ENCODE assay signal across 8 mouse cellular contexts in genomic region chr10:62111207-62111576, GRCm38 (mm10). TPM values are rescaled to one million over a fixed set of nuclear protein-coding genes. Genes with fewer than 3 reads are reported as not detected.
DNase-seq lines count a peak whose midpoint lies in the region; ATAC-seq and TF ChIP-seq lines count a peak whose summit lies in the region.

No protein-coding gene starts in this region.

- no peaks in the 10 kb centered on the region for H3K9me3 ChIP-seq in heart, embryonic 14.5 days (ENCODE audit: control insufficient read depth, low read length)
- no peaks in the 10 kb centered on the region for H3K9me3 ChIP-seq in ES-Bruce4 (replicated peaks; ENCODE audit: control insufficient read depth, insufficient read depth, low read length, poor library complexity, severe bottlenecking)
- H3K9me3 ChIP-seq in limb, embryonic 15.5 days = no peaks in the 10 kb centered on the region

- no peak overlapping the region for H3K27ac ChIP-seq in heart, embryonic 14.5 days (replicated peaks in 1 of 2; ENCODE audit: control insufficient read depth in 1 of 2, insufficient read depth in 1 of 2, low read depth in 2 of 2, low read length in 2 of 2)
- no peak overlapping the region for H3K27ac ChIP-seq in ES-Bruce4 (ENCODE audit: insufficient read depth, low read length)
- H3K27ac ChIP-seq in embryonic fibroblast, embryonic 13.5 days (ENCODE audit: insufficient read depth, low read length) = no peak overlapping the region
- H3K27ac ChIP-seq in limb, embryonic 15.5 days = no peak overlapping the region

- 45% methylated on average over 6 of the region's 6 CpGs for WGBS in heart, embryonic 14.5 days
- 40% methylated on average over 6 of the region's 6 CpGs for WGBS in limb, embryonic 15.5 days

- peak overlapping the region; percentile 54 to 62; a peak in 2 of 4 replicates for H3K4me3 ChIP-seq in heart, embryonic 14.5 days (ENCODE audit: control insufficient read depth in 1 of 2, insufficient read depth in 1 of 2, low read depth in 1 of 2, low read length in 2 of 2)
- H3K4me3 ChIP-seq in ES-Bruce4 (ENCODE audit: low read depth, low read length) = peak overlapping the region; percentile 33; the same call in 1 of the 2 replicates
- H3K4me3 ChIP-seq in embryonic fibroblast, embryonic 13.5 days (ENCODE audit: insufficient read depth, low read length) = peak overlapping the region; percentile 46; the same call in 1 of the 2 replicates
- H3K4me3 ChIP-seq in limb, embryonic 15.5 days = peak overlapping the region; percentile 65

- H3K27me3 ChIP-seq in heart, embryonic 14.5 days (ENCODE audit: control insufficient read depth, insufficient read depth, low read length) = peaks cover 51% of the 10 kb centered on the region
- no peaks in the 10 kb centered on the region for H3K27me3 ChIP-seq in ES-Bruce4 (ENCODE audit: control insufficient read depth, insufficient read depth, low read length, poor library complexity, severe bottlenecking)
- peaks cover 26% of the 10 kb centered on the region for H3K27me3 ChIP-seq in limb, embryonic 15.5 days

- no peak for TF ChIP-seq EP300 in ES-Bruce4 (IDR thresholded peaks at IDR 0.05; ENCODE audit: insufficient read depth, low read depth, low read length)

- ATAC-seq in heart, embryonic 14.5 days (ENCODE audit: insufficient number of reproducible peaks, insufficient read depth, low FRiP score, low read depth) = no peak
- ATAC-seq in limb, embryonic 15.5 days (ENCODE audit: insufficient number of reproducible peaks, low FRiP score, low TSS enrichment, low read depth) = no peak
- no peak for ATAC-seq in CD4-positive, CD25-positive, alpha-beta regulatory T cell, adult 4 months

- TF ChIP-seq CTCF in ES-Bruce4 (IDR thresholded peaks at IDR 0.05; ENCODE audit: low read depth, low read length) = no peak
- no peak for TF ChIP-seq CTCF in embryonic fibroblast, embryonic 13.5 days (IDR thresholded peaks at IDR 0.05; ENCODE audit: borderline replicate concordance, insufficient read depth, low read length)

- H3K4me2 ChIP-seq in heart, embryonic 14.5 days (ENCODE audit: low read length) = peak overlapping the region; percentile 87
- H3K4me2 ChIP-seq in limb, embryonic 15.5 days = peak overlapping the region; percentile 95

- H3K4me1 ChIP-seq in heart, embryonic 14.5 days (ENCODE audit: control insufficient read depth in 2 of 2, insufficient read depth in 2 of 2, low read length in 2 of 2) = no peaks in the 10 kb centered on the region; a peak in 1 of 4 replicates
- H3K4me1 ChIP-seq in ES-Bruce4 (ENCODE audit: control insufficient read depth, insufficient read depth, low read length) = peaks cover 3% of the 10 kb centered on the region
- no peaks in the 10 kb centered on the region for H3K4me1 ChIP-seq in embryonic fibroblast, embryonic 13.5 days (ENCODE audit: control insufficient read depth, insufficient read depth, low read length)
- H3K4me1 ChIP-seq in limb, embryonic 15.5 days = peaks cover 11% of the 10 kb centered on the region

- no peaks in the 10 kb centered on the region for H3K36me3 ChIP-seq in heart, embryonic 14.5 days (ENCODE audit: control insufficient read depth, insufficient read depth, low read length)
- no peaks in the 10 kb centered on the region for H3K36me3 ChIP-seq in ES-Bruce4 (ENCODE audit: control insufficient read depth, insufficient read depth, low read length, poor library complexity, severe bottlenecking)
- no peaks in the 10 kb centered on the region for H3K36me3 ChIP-seq in limb, embryonic 15.5 days

- no peak for TF ChIP-seq POLR2A in ES-Bruce4 (IDR thresholded peaks at IDR 0.05; ENCODE audit: insufficient read depth, low read length)
- TF ChIP-seq POLR2A in embryonic fibroblast, embryonic 13.5 days (IDR thresholded peaks at IDR 0.05; ENCODE audit: low read depth, low read length) = no peak

- peak overlapping the region; percentile 69; the same call in 1 of the 2 replicates for H3K9ac ChIP-seq in heart, embryonic 14.5 days (ENCODE audit: low read length)
- H3K9ac ChIP-seq in ES-Bruce4 (ENCODE audit: low read depth, poor library complexity, severe bottlenecking) = no peak overlapping the region
- H3K9ac ChIP-seq in limb, embryonic 15.5 days = no peak overlapping the region

- intact Hi-C loops in heart, postnatal 36 days (cut with DNase I) = no loop called here

- no peak for DNase-seq in heart, postnatal 36 days
- peak; percentile 34 to 48 for DNase-seq in right cerebral cortex, postnatal 36 days (ENCODE audit: low spot score in 2 of 2)
- no peak for DNase-seq in spleen, postnatal 10 days (ENCODE audit: low spot score in 2 of 2)

RNA-seq across cellular contexts. Expression of gene Neurog3, which starts 21.7 kb away (rescaled TPM):
- polyA plus RNA-seq in heart, embryonic 14.5 days (2014; fragmentation: Nextera tagmentation; extraction: Ambion mirVana) = not detected in 2 replicates
- not detected for total RNA-seq in heart, postnatal 36 days (2021)
- 0.78 TPM in 1 of 2 replicates, not detected in the other for polyA plus RNA-seq in ES-Bruce4 (2011; ENCODE audit: insufficient read depth, insufficient read length, low read depth, missing spikeins)
- polyA plus RNA-seq in embryonic fibroblast, embryonic 13.5 days (2011; ENCODE audit: insufficient read length, low read depth, missing spikeins) = not detected in 2 replicates
- not detected in 2 replicates for polyA plus RNA-seq in limb, embryonic 15.5 days (2015; fragmentation: Nextera tagmentation; extraction: Ambion mirVana)
- not detected for polyA plus RNA-seq in CD4-positive, CD25-positive, alpha-beta regulatory T cell, adult 4 months (2017; shearing (Covaris generic))

RNA-seq across cellular contexts. Expression of gene Fam241b, which starts 32.5 kb away (rescaled TPM):
- 0.66 and 1.3 TPM in 2 replicates for polyA plus RNA-seq in heart, embryonic 14.5 days (2014; fragmentation: Nextera tagmentation; extraction: Ambion mirVana)
- total RNA-seq in heart, postnatal 36 days (2021) = 1 to 10 TPM; 1.7 to 2.6 TPM
- polyA plus RNA-seq in ES-Bruce4 (2011; ENCODE audit: insufficient read depth, insufficient read length, low read depth, missing spikeins) = 25.7 and 29.6 TPM in 2 replicates
- 0.81 and 1.3 TPM in 2 replicates for polyA plus RNA-seq in embryonic fibroblast, embryonic 13.5 days (2011; ENCODE audit: insufficient read length, low read depth, missing spikeins)
- 16.6 and 20.1 TPM in 2 replicates for polyA plus RNA-seq in limb, embryonic 15.5 days (2015; fragmentation: Nextera tagmentation; extraction: Ambion mirVana)
- polyA plus RNA-seq in CD4-positive, CD25-positive, alpha-beta regulatory T cell, adult 4 months (2017; shearing (Covaris generic)) = 1 to 10 TPM; 5.8 to 6.8 TPM

Comparison
In these comparisons a context has a peak if more than half of its experiments do, and no peak if none do; other contexts are left out.
1. DNase-seq: peak in right cerebral cortex, postnatal 36 days (2 of 2); none in heart, postnatal 36 days (0 of 2) and spleen, postnatal 10 days (0 of 2).
2. Peak in every context shown above with its lines, with median percentiles within 50 percentile points of each other: H3K4me3 ChIP-seq.